Mouse (Mus musculus): ENCODE data around the gene Hrasls. TPM values are rescaled to one million over a fixed set of nuclear protein-coding genes. Genes with fewer than 3 reads are reported as not detected.

The Hrasls gene
- polyA plus RNA-seq, 1 experiment from 2014 or later, result 3.3 TPM

Other genes starting within 250 kb of the Hrasls start
- gene Atp13a5, start 169.0 kb downstream of the Hrasls start, polyA plus RNA-seq (2014; fragmentation: Nextera tagmentation; extraction: Ambion mirVana), result 0.32 and 0.91 TPM in 2 replicates